Mouse (Mus musculus): ENCODE measurements around the gene Cdc42ep4.
A peak's percentile ranks its signal among the peaks of the same experiment; 100 is the strongest.

Cdc42ep4 gene

GRCm38 (mm10) chr11:113722405-113723090 is 29.1 kb downstream of the Cdc42ep4 start:
- no peak for DNase-seq (ENCODE audit: low spot score in 2 of 2)

GRCm38 (mm10) chr11:113717767-113718424 is 33.8 kb downstream of the Cdc42ep4 start:
- DNase-seq (ENCODE audit: low spot score in 2 of 2) = no peak

GRCm38 (mm10) chr11:113716132-113716531 is 35.5 kb downstream of the Cdc42ep4 start:
- DNase-seq (ENCODE audit: low spot score in 2 of 2) = no peak

GRCm38 (mm10) chr11:113715078-113715674 is 36.5 kb downstream of the Cdc42ep4 start:
- no peak for DNase-seq (ENCODE audit: low spot score in 2 of 2)

GRCm38 (mm10) chr11:113711061-113711460 is 40.6 kb downstream of the Cdc42ep4 start:
- no peak for DNase-seq (ENCODE audit: low spot score in 2 of 2)

- DNase-seq (ENCODE audit: low spot score in 2 of 2) = no peak
Observed at GRCm38 (mm10) chr11:113710257-113710777, 41.4 kb downstream of the Cdc42ep4 start.

- no peak for DNase-seq (ENCODE audit: low spot score in 2 of 2)
Observed at GRCm38 (mm10) chr11:113709731-113710256, 41.9 kb downstream of the Cdc42ep4 start, which contains the start of gene Cpsf4l. Gene Cpsf4l (minus strand): TSS chr11:113710017.

- DNase-seq (ENCODE audit: low spot score in 2 of 2) = no peak
Observed at GRCm38 (mm10) chr11:113709272-113709671, 42.4 kb downstream of the Cdc42ep4 start.

GRCm38 (mm10) chr11:113708629-113709213 is 43.0 kb downstream of the Cdc42ep4 start:
- DNase-seq (ENCODE audit: low spot score in 2 of 2) = no peak

- no peak for DNase-seq (ENCODE audit: low spot score in 2 of 2)
Observed at GRCm38 (mm10) chr11:113705966-113706652, 45.6 kb downstream of the Cdc42ep4 start.

- DNase-seq (ENCODE audit: low spot score in 2 of 2) = peak; percentile 57 to 70
Observed at GRCm38 (mm10) chr11:113703758-113704157, 47.9 kb downstream of the Cdc42ep4 start.

GRCm38 (mm10) chr11:113699643-113700042 is 52.0 kb downstream of the Cdc42ep4 start:
- no peak for DNase-seq (ENCODE audit: low spot score in 2 of 2)

GRCm38 (mm10) chr11:113698013-113698545 is 53.6 kb downstream of the Cdc42ep4 start:
- peak; percentile 45 to 60 for DNase-seq (ENCODE audit: low spot score in 2 of 2)

GRCm38 (mm10) chr11:113697571-113697970 is 54.1 kb downstream of the Cdc42ep4 start:
- no peak for DNase-seq (ENCODE audit: low spot score in 2 of 2)

- DNase-seq (ENCODE audit: low spot score in 2 of 2) = no peak
Observed at GRCm38 (mm10) chr11:113691851-113692250, 59.8 kb downstream of the Cdc42ep4 start.

- DNase-seq (ENCODE audit: low spot score in 2 of 2) = no peak
Observed at GRCm38 (mm10) chr11:113691318-113691717, 60.4 kb downstream of the Cdc42ep4 start.

GRCm38 (mm10) chr11:113690506-113690905 is 61.2 kb downstream of the Cdc42ep4 start:
- no peak for DNase-seq (ENCODE audit: low spot score in 2 of 2)

GRCm38 (mm10) chr11:113687031-113687430 is 64.7 kb downstream of the Cdc42ep4 start:
- no peak for DNase-seq (ENCODE audit: low spot score in 2 of 2)

- no peak for DNase-seq (ENCODE audit: low spot score in 2 of 2)
Observed at GRCm38 (mm10) chr11:113684707-113685426, 66.8 kb downstream of the Cdc42ep4 start.

GRCm38 (mm10) chr11:113683957-113684706 is 67.5 kb downstream of the Cdc42ep4 start, which contains the start of the genes Fam104a and D11Wsu47e:
Gene Fam104a (minus strand): TSS chr11:113684155.
Gene D11Wsu47e (plus strand): TSS chr11:113684412.
- DNase-seq (ENCODE audit: low spot score in 2 of 2) = peak; percentile 96 to 97
